Mouse (Mus musculus) right cerebral cortex, postnatal 14 days (tissue): ENCODE measurements around the gene Tube1.
"Not testable (repeated sequence)": the region's sequence is repeated elsewhere in the genome, so short reads cannot be mapped to it uniquely, and the experiment has no call there.

Source experiments
- DNase-seq: peaks from one replicate; pipeline ENCODE4 v3.0.0; 2022

The Tube1 gene

DNA sequence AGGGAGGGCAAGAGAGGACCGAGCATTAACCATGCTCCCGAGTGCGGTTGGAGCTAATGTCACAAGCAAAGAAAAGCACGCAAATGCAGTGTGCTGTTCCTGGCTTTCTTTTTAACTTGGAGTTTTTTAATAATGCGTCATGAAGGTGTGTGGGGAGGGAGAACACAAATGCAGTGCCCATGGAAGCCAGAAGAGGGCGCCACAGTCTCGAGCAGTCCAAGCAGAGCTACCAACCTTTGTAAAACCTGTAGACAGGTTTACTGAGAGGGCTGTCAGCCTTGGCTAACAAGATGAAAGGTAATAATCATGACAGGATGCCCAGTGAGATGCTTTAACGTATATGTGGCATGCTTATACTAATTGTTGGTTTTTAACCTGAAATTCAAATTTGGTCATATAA, 36.4 kb downstream of the Tube1 start:
- peak; percentile 75 for DNase-seq

DNA sequence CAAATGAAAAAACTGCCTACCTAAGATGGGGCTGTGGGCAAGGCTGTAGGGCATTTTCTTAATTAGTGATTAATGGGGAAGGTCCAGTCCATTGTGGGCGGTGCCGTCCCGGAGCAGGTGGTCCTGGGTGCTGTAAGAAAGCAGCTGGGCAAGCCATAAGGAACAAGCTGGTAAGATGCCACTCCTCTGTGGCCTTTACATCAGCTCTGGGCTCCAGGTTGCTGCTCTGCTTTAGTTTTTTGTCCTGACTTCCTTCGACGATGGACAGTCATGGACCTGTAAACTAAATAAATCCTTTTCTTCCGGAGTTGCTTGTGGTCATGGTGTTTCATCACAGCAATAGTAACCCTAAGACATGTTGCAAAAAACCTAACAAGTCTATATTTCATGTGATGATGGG, 36.9 kb downstream of the Tube1 start:
- DNase-seq = no peak

DNA sequence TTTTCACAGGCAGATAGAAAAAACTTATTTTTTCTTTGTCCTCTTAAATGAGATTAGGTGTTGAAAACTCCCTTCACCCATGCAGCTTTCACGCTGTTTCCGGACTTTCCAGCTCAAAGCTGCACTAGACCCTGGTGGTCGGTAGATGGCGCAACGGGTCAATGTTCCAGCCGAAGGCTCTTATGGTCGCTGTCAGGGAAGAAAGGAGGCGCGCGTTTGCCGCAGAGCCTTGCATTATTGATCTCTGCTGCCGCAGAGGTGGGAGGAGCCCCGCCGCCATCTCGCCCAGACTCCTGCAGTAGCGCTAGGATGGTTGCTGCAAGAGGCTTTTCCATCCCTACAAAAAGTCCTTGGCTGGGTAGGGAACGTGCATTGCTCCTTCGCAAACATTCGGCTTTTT, 37.4 kb downstream of the Tube1 start:
- peak; percentile 92 for DNase-seq

DNA sequence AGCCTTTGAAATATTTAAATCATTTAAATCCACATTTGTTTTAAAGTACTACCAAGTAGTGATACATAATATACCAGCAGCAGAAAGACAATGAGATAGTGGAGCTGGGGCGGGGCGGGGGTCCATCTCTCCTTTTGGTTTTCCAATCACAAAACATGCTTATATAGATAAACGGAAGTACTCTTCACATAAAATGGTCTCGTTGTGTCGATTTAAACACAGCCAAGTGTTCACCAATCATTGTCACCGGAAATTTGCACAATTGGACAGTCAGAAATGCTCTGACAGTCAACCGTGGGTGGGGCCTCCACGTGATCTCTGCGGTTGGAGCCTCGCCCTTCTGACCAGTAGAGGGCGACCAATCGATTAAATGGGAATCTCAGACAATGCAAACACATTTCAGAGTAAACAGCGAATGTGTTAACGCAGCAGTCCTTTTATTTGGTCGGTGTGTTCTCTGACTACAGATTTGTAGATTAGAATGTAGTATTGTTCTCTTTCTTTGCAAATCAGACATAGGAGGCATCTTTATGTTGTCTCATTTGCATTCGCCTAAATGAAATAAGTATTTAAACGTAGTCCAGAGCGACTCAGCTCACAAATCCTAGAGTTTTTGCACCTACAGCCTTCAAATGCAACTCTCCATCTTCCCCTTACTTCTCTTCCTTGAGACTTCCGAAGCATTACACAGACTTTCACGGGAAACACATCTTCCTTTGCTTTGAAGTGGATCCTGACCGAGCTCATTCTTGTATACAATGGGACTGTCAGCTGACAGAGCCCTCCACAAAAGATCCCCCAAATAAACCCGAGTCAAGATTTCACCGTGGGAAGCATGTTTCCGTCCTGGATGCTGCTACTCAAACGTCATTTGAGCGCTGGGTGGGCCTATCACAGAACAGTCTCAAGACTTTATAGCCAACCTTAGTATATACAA, 38.1 kb downstream of the Tube1 start:
- DNase-seq = peak; percentile 80

DNA sequence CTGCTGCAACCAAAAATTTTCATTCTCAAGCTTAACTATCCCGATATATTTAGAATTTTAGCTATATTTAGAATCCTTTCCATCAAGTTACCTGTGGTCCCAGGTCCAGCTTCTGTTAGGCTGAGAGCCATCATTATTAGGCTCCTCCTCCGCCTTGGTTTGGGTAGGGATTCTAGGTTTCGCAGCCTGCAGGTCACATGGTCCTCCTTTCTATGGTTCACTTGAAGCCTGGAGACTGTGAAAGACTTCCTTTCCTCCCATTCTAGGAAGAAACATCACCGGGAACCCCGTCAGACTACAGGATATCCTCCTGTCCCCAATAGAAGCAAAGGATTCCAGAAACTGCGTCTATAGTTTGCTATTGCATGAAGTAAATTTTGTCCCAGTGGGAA, 38.8 kb downstream of the Tube1 start:
- DNase-seq = no peak

DNA sequence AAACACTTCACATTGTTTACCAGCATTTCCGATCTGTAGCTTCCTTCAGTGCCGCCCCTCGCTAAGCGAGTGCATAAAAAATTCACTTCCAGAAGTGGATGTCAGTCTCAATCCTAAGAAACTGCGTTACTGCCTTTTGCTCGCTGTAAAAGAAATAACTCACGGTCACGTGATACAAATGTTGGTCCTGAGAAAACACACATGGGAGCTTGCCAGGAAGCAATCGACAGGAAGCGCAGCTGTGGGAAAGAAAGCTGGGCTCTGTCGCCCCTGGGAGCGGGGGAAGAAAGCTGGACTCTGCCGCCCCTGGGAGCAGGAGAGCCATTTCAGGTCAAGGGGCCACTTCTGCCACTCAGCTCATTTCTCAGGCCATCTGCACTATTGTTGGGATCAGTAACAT, 39.3 kb downstream of the Tube1 start:
- peak; percentile 24 for DNase-seq

DNA sequence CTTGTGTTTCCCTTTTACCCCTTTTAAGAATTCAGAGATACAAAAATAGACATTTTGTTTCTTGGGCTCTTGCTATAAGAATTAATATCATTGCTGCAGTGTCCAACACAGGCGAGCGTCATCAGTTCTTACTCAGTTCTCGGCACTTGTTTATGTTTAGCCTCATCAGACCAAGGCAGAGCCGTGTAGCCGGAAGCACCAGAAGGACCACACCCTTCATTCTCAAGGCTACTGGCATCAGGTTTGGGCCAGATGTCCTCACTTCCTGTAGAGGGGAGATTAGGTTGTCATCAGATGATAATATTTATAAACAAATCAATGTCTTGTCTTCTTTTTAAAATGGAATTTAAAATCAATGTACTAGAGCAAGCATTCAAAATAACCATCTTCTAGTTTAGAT, 43.2 kb downstream of the Tube1 start:
- no peak for DNase-seq

DNA sequence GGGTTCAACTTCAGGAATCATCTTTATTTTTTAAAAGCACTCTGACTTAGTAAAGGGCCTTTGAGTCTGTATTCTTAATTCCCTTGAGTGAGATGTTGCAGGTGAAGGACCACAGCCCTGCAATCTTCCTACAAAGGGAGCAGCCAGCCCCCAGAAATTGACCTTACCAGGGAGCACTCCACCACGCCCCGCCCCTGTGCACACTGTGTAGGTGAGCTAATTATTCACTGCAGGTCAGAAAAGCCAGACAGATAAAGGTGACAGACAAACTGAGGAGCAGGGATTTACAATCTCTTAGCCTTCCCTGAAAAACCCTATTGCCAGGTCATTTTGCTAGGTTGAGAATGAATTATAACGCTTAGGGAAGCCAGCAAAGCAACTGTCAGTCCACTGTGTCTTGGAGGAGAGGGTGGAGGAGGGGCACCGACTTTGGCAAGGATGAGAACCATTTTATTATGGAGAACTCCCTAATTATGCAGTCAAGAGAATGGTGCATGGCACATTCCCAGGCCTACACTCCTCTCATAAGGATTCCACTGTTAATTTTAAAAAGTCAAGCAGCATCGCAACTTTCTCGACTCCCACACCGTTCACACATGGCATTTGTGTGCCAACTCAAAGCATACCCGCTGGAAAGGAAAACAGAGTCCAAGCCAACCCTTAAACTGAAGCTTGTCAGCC, 51.2 kb downstream of the Tube1 start:
- DNase-seq = peak; percentile 39

DNA sequence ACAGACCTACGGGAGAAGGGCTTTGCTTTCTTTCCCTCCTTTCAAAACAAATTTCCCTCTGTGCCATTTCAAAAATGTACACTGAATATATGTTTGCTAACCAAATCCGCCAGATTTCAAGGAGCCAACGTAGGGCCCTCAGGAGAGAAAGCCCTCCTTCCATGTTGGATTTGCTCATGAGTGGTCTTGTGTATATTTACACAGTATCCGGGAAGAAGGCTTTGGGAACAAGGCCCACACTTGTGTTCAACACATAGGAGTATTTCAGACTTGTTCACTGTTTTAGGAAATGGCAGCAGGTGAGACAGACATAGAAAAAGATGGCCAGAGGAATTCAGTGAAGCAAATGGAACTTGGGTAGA, 51.8 kb downstream of the Tube1 start:
- DNase-seq = no peak

DNA sequence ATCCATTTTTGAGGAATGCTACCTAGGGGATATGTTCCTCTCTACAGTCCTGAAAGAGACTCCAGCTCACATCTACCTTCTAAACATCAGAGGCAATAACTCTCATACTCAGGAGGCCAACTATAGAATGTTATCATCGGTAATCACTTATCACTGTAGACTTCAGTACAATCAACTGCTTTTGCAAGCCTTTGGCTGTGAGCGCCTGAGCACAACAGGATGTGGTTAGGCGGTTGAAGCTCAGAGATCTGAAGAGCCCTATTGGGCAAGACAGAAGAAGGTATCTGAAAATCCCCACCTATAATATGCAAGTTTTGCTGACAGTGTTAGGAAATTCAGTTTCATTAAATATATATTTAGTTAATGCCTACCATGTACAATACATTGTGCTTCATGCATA, 58.9 kb downstream of the Tube1 start:
- no peak for DNase-seq

DNA sequence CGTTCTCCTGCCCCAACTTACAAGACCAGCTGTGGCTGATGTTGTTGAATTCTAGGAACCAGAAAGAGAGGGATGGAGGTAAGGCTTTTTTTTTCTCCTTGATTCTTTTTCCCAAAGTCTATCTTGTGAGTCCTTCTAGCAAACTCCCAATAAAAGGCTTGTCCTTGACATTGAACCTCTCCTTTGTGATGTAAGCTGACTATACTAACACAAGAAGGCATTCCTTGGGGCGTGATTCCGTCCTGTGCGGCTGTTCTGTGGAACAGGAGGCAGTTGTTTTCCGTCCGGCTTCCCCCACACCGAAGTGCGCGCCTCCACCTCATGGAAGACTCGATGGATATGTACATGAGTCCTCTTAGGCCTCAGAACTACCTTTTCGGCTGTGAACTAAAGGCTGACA, 64.4 kb downstream of the Tube1 start:
- DNase-seq = not testable (repeated sequence)
